Mouse (Mus musculus) kidney, embryonic 14.5 days (tissue): ENCODE measurements around the gene Glrx2. TPM values are rescaled to one million over a fixed set of nuclear protein-coding genes. Genes with fewer than 3 reads are reported as not detected.
A peak's percentile ranks its signal among the peaks of the same experiment; 100 is the strongest.

Experiments used
- ATAC-seq: fragments of 200-750 bp; cut with Nextera tagmentation; 2 replicates; pipeline ENCODE4 v1.8.0; 2017; ENCODE audit warnings: moderate number of reproducible peaks, mild to moderate bottlenecking, moderate TSS enrichment, moderate library complexity; ENCODE audit not compliant: low FRiP score, low TSS enrichment
- H3K27ac ChIP-seq: fragments of 300-500 bp; sonication (generic); 2 replicates; pipeline ENCODE4 v1.5.1; 2014; ENCODE audit warnings: low read depth, mild to moderate bottlenecking, low read length, moderate library complexity, mixed read lengths
- H3K27me3 ChIP-seq: fragments of 300-500 bp; sonication (generic); 2 replicates; pipeline ENCODE4 v1.6.1; 2014; ENCODE audit warnings: mild to moderate bottlenecking, low read length; ENCODE audit not compliant: control insufficient read depth, insufficient read depth
- H3K36me3 ChIP-seq: fragments of 300-500 bp; sonication (generic); 2 replicates; pipeline ENCODE4 v1.6.1; 2014; ENCODE audit warnings: low read length, mixed read lengths; ENCODE audit not compliant: control insufficient read depth, insufficient read depth
- H3K4me1 ChIP-seq: fragments of 300-500 bp; sonication (generic); 2 replicates; pipeline ENCODE4 v1.6.1; 2014; ENCODE audit warnings: low read length, mixed read lengths; ENCODE audit not compliant: control insufficient read depth, insufficient read depth
- H3K4me2 ChIP-seq: fragments of 300-500 bp; sonication (generic); replicated peaks from 2 replicates; pipeline ENCODE4 v1.6.1; 2014; ENCODE audit warnings: low read depth, mild to moderate bottlenecking, low read length
- H3K4me3 ChIP-seq: fragments of 300-500 bp; sonication (generic); 2 replicates; pipeline ENCODE4 v1.5.1; 2014; ENCODE audit warnings: mild to moderate bottlenecking, low read length
- H3K9ac ChIP-seq: fragments of 300-500 bp; sonication (generic); 2 replicates; pipeline ENCODE4 v1.6.1; 2014; ENCODE audit warnings: low read depth, mild to moderate bottlenecking, low read length, moderate library complexity
- H3K9me3 ChIP-seq: fragments of 300-500 bp; sonication (generic); 2 replicates; pipeline ENCODE4 v1.6.1; 2016; ENCODE audit warnings: low read length; ENCODE audit not compliant: control insufficient read depth
- whole genome bisulfite sequencing: fragments of 180-500 bp; shearing (Covaris S2); extraction: QIAGEN DNeasy Blood & Tissue Kit; methylation state at CpG from one replicate; pipeline ENCODE4 v1.1.7; 2014; 5-methylcytosine and 5-hydroxymethylcytosine counted together
- polyA plus RNA-seq: library from polyadenylated mRNA; unstranded; fragments of >200 nt; fragmentation: Nextera tagmentation; extraction: Ambion mirVana; gene quantifications from 2 replicates; pipeline ENCODE4 v1.2.1, GENCODE M21; 2014

The Glrx2 gene
- polyA plus RNA-seq, 1 experiment from 2014 or later: 76.5 TPM

DNA sequence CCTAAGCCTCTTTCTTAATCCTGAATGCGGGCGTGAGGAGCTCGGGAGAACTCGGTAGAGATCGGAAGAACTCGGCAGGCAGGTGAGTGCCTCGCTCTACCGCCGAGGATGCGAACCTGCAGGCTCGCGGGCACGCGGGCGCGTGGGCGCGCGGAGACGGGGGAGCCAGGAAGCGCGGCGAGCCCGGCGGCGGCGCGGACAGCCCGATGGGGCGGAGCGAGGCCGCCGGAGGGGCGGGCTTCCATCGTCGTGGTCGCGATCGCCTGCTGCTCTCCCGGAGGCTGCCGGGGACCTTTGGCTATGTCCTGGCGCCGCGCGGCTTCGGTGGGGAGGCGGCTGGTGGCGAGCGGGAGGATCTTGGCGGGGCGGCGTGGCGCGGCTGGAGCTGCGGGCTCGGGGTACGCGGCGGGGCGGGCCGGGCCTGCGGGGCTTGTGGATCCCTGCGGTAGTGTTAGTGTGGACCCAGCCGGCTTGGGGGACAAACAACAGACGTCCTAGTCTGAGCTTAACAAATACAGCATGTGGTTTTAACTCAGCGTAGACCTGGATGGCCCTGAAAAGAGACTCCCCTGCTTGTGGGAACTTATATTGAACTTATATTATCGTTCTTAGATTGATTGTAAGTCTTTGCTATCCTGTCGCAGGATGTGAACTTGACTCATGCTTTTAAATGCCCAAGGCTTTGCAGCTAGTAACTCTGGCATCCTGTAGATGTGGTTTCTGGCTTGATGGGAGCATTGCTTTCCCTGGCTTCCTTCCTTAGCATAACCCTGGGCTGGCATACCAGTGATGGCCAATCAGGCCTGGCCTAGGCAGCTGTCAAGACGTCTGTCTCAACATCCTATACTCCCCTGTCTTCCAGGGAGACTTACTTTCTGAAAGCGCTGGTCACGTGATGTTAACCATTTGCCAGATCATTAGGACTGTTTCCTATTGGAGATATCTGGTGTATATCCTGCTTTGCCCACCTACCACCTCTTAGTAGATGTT lies 23.5 kb downstream of the Glrx2 start:
- no peaks in the 10 kb centered on the region for H3K9me3 ChIP-seq
- H3K9ac ChIP-seq: peak overlapping the region; percentile 74
- H3K4me2 ChIP-seq: peak overlapping the region; percentile 73
- no peaks in the 10 kb centered on the region for H3K27me3 ChIP-seq
- H3K36me3 ChIP-seq: peaks cover 14% of the 10 kb centered on the region; the same call in 1 of the 2 replicates
- peak overlapping the region; percentile 78; the same call in 1 of the 2 replicates for H3K27ac ChIP-seq
- peak overlapping the region; percentile 68 for H3K4me3 ChIP-seq
- H3K4me1 ChIP-seq: no peaks in the 10 kb centered on the region
- under 1% methylated on average over 71 of the region's 71 CpGs for WGBS
- peak; percentile 93 for ATAC-seq

DNA sequence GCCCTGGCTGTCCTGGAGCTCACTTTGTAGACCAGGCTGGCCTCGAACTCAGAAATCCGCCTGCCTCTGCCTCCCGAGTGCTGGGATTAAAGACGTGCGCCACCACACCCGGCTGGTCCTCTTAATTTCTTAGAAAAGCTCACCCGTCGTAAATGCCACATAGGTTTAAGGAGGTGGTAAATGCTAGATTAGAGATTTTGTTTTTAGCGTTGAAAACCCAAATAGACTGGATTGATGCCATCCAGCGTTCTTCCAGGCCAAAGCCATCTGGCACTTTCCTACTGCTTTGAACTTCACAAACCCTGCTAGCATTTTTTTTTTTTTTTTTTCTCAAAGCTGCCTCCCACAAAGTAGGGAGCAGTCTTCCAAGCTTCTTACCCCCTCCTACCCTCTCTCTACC lies 24.4 kb downstream of the Glrx2 start:
- Histone ChIP-seq H3K4me3 (no peak overlapping the region), H3K27ac (no peak overlapping the region), H3K9me3 (no peaks in the 10 kb centered on the region), H3K36me3 (peaks cover 18% of the 10 kb centered on the region; the same call in 1 of the 2 replicates), H3K9ac (no peak overlapping the region), H3K27me3 (no peaks in the 10 kb centered on the region), H3K4me2 (no peak overlapping the region), H3K4me1 (no peaks in the 10 kb centered on the region)
- WGBS: 91% methylated on average over 9 of the region's 10 CpGs
- ATAC-seq: no peak

DNA sequence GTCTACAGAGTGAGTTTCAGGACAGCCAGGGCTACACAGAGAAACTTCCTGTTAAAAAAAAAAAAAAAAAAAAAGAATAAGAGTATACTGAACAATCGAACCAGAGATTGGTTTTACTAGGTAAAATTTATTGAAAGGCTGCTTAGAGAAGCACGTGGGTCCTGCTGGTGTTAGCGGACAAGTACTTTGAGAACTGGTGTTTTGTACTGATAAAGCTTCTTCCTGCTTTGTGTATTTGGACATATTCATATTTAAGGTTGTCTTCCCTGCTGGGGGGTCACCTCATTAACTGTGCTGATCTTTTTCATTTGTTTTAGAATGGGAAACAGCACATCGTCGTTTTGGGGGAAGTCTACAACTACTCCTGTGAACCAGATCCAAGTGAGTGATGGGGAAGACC lies 25.2 kb downstream of the Glrx2 start:
- H3K9ac ChIP-seq: no peak overlapping the region
- no peak overlapping the region for H3K27ac ChIP-seq
- ATAC-seq: no peak
- H3K9me3 ChIP-seq: no peaks in the 10 kb centered on the region
- no peak overlapping the region for H3K4me3 ChIP-seq
- H3K27me3 ChIP-seq: no peaks in the 10 kb centered on the region
- no peaks in the 10 kb centered on the region for H3K4me1 ChIP-seq
- WGBS: 89% methylated on average over 5 of the region's 5 CpGs
- peaks cover 23% of the 10 kb centered on the region for H3K36me3 ChIP-seq
- H3K4me2 ChIP-seq: no peak overlapping the region

DNA sequence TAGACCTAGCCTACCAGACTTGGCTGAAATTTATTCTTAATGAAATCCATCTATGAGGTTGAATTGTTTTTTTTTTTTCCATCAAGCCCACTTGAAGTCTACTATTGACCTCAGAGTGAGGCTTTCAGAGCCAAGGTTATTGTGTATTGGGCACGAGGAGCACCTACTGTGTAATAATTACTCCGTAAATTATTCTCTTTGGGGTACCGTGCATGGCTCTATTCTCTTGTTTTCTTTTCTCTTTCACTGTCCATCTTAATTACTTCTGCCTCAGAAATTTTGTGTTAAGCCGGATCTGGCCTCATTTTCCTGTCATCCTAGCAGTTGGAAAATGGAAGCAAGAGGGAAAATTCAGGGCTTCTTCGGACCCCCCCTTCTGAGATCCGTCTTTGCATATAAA lies 26.0 kb downstream of the Glrx2 start:
- 91% methylated on average over 6 of the region's 6 CpGs for WGBS

DNA sequence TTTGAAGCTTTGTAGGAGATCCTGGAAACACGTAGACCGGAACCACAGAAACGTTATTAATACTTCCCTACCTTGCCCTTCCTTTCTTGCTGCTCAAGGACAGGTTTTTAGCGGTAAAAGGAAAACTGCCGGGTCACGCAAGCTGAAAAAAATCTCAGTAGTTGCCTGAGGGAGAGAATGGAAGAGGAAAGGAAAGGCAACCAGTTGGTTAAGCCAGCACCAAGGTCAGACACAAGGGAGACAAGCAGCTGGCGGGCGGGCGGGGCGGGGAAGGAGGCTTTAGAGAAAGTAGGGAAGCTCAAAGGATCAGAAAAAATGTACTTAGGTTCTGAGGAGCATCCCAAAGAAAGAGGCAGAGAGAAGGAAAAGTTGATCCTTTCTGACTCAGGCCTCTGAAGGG lies 29.7 kb downstream of the Glrx2 start:
- Histone ChIP-seq H3K9ac (no peak overlapping the region), H3K9me3 (no peaks in the 10 kb centered on the region), H3K27me3 (no peaks in the 10 kb centered on the region), H3K36me3 (peaks cover 44% of the 10 kb centered on the region), H3K27ac (no peak overlapping the region), H3K4me1 (no peaks in the 10 kb centered on the region), H3K4me3 (no peak overlapping the region), H3K4me2 (no peak overlapping the region)
- 78% methylated on average over 10 of the region's 10 CpGs for WGBS
- ATAC-seq: no peak

More for the DNA sequence above, 26.0 kb downstream of the Glrx2 start:
- ATAC-seq: no peak
- Histone ChIP-seq H3K36me3 (peaks cover 30% of the 10 kb centered on the region), H3K4me3 (no peak overlapping the region), H3K4me2 (no peak overlapping the region), H3K4me1 (no peaks in the 10 kb centered on the region), H3K27me3 (no peaks in the 10 kb centered on the region), H3K9ac (no peak overlapping the region), H3K9me3 (no peaks in the 10 kb centered on the region), H3K27ac (no peak overlapping the region)

DNA sequence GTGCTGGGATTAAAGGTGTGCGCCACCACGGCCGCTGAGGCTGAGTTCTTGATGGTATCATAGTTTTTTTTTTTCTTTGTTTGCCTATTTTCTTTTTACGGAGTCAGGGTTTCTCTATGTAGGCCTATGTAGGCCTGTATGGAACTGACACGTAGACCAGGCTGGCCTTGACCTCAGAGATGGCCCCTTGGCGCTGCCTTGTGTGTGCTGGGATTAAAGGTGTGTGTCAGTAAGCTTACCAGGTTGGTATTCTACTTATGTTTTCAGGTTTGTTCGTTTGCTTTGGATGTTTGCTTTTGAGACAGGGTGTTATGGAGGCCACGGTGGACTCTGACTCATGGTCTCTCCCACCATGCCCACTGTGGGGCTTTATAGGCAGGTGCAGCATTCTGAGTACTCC lies 46.0 kb downstream of the Glrx2 start:
- Histone ChIP-seq H3K4me3 (no peak overlapping the region), H3K4me1 (no peaks in the 10 kb centered on the region), H3K27me3 (no peaks in the 10 kb centered on the region), H3K9me3 (no peaks in the 10 kb centered on the region), H3K36me3 (peaks cover 42% of the 10 kb centered on the region), H3K27ac (no peak overlapping the region), H3K4me2 (no peak overlapping the region), H3K9ac (no peak overlapping the region)
- no peak for ATAC-seq
- WGBS: 92% methylated on average over 8 of the region's 8 CpGs

DNA sequence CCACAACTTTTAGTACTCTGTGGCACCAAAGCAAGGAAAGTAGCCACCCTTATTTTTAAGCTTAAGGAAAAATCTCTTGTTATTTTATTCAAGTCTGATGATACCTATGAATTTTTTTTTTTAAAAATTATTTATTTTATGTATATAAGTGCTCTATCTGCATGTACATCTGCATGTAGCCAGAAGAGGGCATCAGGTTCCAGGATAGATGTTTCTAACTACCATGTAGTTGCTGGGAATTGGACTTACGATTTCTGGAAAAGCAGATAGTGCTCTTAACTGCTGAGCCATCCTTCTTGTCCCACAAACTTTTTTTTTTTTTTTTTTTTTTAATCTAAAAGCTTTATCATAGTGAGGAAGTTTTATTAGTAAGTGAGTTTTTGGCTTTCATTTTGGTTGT lies 48.3 kb downstream of the Glrx2 start:
- Histone ChIP-seq H3K27me3 (no peaks in the 10 kb centered on the region), H3K9ac (no peak overlapping the region), H3K36me3 (peaks cover 30% of the 10 kb centered on the region), H3K27ac (no peak overlapping the region), H3K9me3 (no peaks in the 10 kb centered on the region), H3K4me1 (no peaks in the 10 kb centered on the region), H3K4me2 (no peak overlapping the region), H3K4me3 (no peak overlapping the region)
- WGBS: 71% methylated on average over 1 of the region's 1 CpGs
- ATAC-seq: no peak

DNA sequence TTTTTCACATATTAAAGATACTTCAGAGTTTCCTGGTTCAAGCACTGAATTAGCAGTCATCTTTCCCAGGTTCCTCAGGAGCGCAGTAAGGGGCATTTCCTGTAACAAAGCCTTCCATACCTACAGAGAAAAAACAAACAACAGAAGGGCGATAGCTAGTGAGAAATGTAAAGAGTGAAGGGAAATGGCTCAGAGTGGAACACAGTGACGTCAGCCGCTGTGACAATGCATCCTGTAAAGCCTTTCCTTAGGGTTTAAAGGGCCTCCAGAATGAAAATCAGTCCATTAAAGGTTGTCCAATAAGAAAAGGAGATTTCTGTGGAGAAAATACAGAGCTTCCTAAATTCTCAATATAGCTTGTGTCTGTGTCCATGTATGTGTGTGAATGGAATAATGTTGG lies 49.7 kb downstream of the Glrx2 start:
- H3K4me3 ChIP-seq: no peak overlapping the region
- no peak overlapping the region for H3K27ac ChIP-seq
- H3K9me3 ChIP-seq: no peaks in the 10 kb centered on the region
- H3K4me2 ChIP-seq: no peak overlapping the region
- no peaks in the 10 kb centered on the region for H3K4me1 ChIP-seq
- no peaks in the 10 kb centered on the region for H3K27me3 ChIP-seq
- no peak overlapping the region for H3K9ac ChIP-seq
- H3K36me3 ChIP-seq: peaks cover 23% of the 10 kb centered on the region
- ATAC-seq: no peak
- 89% methylated on average over 4 of the region's 4 CpGs for WGBS

DNA sequence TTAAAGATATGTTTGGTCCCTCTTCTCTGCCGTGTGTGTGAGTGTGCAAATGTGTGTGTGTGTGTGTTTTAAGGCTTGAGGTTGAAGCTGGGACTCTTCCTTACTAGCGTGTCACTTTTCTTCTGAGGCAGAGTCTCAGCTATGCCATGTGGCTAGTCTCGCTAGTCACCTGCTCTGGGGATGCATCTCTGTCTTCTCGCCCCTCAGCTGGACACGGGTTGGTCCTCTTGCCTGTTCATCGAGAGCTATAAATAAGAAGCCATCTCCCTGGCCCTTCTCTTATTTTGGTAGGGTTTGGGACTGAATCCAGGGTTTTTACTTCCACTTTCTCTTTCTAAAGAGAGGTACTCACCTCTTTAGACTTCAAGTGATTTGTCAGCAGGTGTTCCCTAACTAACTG lies 50.1 kb downstream of the Glrx2 start:
- 88% methylated on average over 6 of the region's 6 CpGs for WGBS
- H3K4me2 ChIP-seq: no peak overlapping the region
- no peaks in the 10 kb centered on the region for H3K9me3 ChIP-seq
- ATAC-seq: no peak
- no peaks in the 10 kb centered on the region for H3K27me3 ChIP-seq
- no peaks in the 10 kb centered on the region for H3K4me1 ChIP-seq
- no peak overlapping the region for H3K4me3 ChIP-seq
- no peak overlapping the region for H3K9ac ChIP-seq
- H3K27ac ChIP-seq: no peak overlapping the region
- peaks cover 20% of the 10 kb centered on the region for H3K36me3 ChIP-seq
